Mouse (Mus musculus) bone marrow, adult 2 months (tissue): ENCODE results near the gene Nacc2. TPM values are rescaled to one million over a fixed set of nuclear protein-coding genes. Genes with fewer than 3 reads are reported as not detected.

Source experiments
- H3K27ac ChIP-seq: fragments of 200-500 bp; 2 replicates; pipeline ENCODE4 v1.5.1; 2012; ENCODE audit warnings: low read depth, mild to moderate bottlenecking, control low read depth, inconsistent platforms, low read length; ENCODE audit not compliant: control insufficient read depth, poor library complexity, insufficient read depth
- H3K4me1 ChIP-seq: fragments of 200-500 bp; 2 replicates; pipeline ENCODE4 v1.6.1; 2011; ENCODE audit warnings: low read length; ENCODE audit not compliant: control insufficient read depth, insufficient read depth
- H3K4me3 ChIP-seq: fragments of 200-500 bp; replicated peaks from 2 replicates; pipeline ENCODE3; 2011; ENCODE audit warnings: mild to moderate bottlenecking, low read depth, low read length, control low read depth; ENCODE audit not compliant: control insufficient read depth
- CTCF ChIP-seq: fragments of 200-500 bp; IDR thresholded peaks from 2 replicates; pipeline ENCODE4 v1.5.1; 2011; ENCODE audit warnings: low read length, control low read depth; ENCODE audit not compliant: control insufficient read depth, insufficient read depth
- POLR2A ChIP-seq: fragments of 200-500 bp; IDR thresholded peaks from 2 replicates; pipeline ENCODE4 v1.6.1; 2011; ENCODE audit warnings: low read depth, mild to moderate bottlenecking, control low read depth, low read length, borderline replicate concordance; ENCODE audit not compliant: control insufficient read depth
- WGBS: fragments of 180-500 bp; shearing (Covaris S2); methylation state at CpG from one replicate; pipeline ENCODE4 v1.1.7; 2018; 5-methylcytosine and 5-hydroxymethylcytosine counted together
- polyA plus RNA-seq: library from polyadenylated mRNA; stranded (reverse); fragments of >200 nt; gene quantifications from 2 replicates; pipeline ENCODE4 v1.2.4, GENCODE M21; 2011; ENCODE audit warnings: low replicate concordance; ENCODE audit not compliant: missing spikeins, insufficient read depth, insufficient read length

Nacc2 gene
- polyA plus RNA-seq, 1 experiment = 5.8 TPM

DNA sequence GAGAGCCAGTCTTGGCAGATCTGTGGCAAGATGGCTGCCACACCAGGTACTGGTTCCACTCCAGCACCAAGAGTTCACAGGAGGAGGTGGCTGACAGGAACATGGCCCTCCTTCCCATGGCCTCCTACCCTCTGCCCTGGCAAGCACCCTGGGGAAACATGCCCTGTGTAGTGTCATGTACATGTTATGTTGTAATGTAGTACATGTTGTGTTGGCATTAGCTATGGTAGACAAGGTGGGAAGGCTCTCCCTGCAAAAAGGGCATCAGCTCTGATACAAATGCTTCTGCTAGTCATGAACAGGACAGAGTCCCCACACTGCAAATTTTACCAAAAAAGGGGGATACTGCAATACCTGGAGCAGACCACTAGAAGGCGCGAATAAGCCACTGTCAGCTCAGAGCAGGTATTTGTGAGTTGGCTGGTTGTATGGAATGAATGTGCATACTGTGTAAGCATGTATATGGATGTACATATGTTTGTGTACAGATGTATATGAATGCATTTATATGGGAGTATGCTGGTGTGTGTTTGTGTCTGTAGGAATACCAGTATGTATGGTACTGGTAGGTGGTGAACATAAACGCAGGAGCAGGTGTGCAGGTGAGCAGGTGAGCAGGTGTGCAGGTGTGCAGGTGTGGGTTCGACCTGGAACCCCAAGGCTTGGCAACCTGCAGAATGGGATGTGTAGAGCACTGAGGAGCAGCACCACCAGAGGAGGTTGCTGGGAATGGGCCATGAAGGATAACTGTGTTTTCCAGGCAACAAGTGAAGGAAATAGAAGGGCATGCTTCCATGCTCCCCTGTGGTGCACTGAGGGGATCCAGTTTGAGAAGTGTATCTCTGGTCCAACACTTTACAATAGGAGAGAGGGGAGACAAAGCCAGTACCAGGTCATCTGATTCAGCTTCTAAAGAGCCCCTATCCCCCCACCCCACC lies 98.6 kb downstream of the Nacc2 start:
- 40% methylated on average over 4 of the region's 4 CpGs for WGBS
- H3K27ac ChIP-seq = no peak overlapping the region

GRCm38 (mm10) chr2:26022626-26023025 lies 100.4 kb downstream of the Nacc2 start:
- no peak for TF ChIP-seq POLR2A
- H3K4me3 ChIP-seq = no peak overlapping the region
- no peak overlapping the region for H3K27ac ChIP-seq
- 80% methylated on average over 1 of the region's 1 CpGs for WGBS
- H3K4me1 ChIP-seq = no peaks in the 10 kb centered on the region; the same call in 1 of the 2 replicates

More for the DNA sequence above, 98.6 kb downstream of the Nacc2 start:
- Histone ChIP-seq H3K4me1 (no peaks in the 10 kb centered on the region; the same call in 1 of the 2 replicates), H3K4me3 (no peak overlapping the region)
- TF ChIP-seq CTCF (peak; percentile 27), POLR2A (no peak)

GRCm38 (mm10) chr2:26022258-26022565 lies 100.8 kb downstream of the Nacc2 start:
- 82% methylated on average over 8 of the region's 8 CpGs for WGBS
- H3K27ac ChIP-seq = no peak overlapping the region
- no peaks in the 10 kb centered on the region; the same call in 1 of the 2 replicates for H3K4me1 ChIP-seq
- TF ChIP-seq CTCF (no peak), POLR2A (no peak)
- H3K4me3 ChIP-seq = peak overlapping the region; percentile 62

DNA sequence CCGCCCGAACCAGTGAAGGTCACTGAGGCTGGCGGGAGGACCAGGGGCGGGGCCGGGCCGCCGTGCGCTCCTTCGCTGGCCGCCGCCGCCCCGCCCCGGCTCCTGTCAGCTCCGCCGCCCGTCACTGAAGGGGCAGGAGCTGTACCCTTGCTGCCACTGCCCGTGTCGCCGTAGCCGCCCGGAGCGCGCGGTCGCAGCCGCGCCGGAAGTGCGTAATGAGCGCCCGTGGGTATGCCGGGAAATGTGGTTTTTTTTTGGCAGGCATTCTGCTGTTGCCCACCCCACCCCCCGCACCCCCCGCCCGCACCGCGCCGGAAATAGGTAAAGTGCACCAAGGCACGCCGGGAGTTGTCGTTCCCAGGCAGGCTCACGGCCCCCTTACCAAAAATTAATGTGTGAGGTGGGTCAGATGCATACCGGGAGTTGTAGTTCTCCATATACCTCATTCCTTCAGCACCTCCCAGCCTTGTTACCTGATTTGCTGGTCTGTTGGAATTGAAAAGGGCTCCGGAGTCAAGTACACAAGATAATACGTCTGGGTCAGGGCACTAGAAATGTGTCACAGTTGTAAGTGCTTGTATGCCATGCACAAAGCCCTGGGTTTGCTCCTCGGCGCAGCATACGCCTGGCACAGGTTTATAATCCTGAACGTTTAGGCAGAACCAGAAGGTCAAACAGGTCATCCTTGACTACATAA lies 101.3 kb downstream of the Nacc2 start, which contains the start of gene Ubac1:
Ubac1 (minus strand) TSS at position 187 of the 697 bp plus-strand sequence.
- TF ChIP-seq POLR2A = no peak
- no peak for TF ChIP-seq CTCF
- Histone ChIP-seq H3K4me1 (no peaks in the 10 kb centered on the region; the same call in 1 of the 2 replicates), H3K4me3 (peak within 1 kb of the TSS; percentile 97), H3K27ac (peak within 1 kb of the TSS; percentile 97)
- WGBS = 7% methylated on average over 50 of the region's 50 CpGs

- TF ChIP-seq CTCF (no peak), POLR2A (peak; percentile 72; the same call in 1 of the 2 replicates)
- no peaks in the 10 kb centered on the region; the same call in 1 of the 2 replicates for H3K4me1 ChIP-seq
- WGBS = 1% methylated on average over 38 of the region's 38 CpGs
Observed at GRCm38 (mm10) chr2:26020714-26021560, 102.1 kb downstream of the Nacc2 start.

GRCm38 (mm10) chr2:26019923-26020322 lies 103.1 kb downstream of the Nacc2 start:
- Histone ChIP-seq H3K4me3 (peak overlapping the region; percentile 97), H3K4me1 (no peaks in the 10 kb centered on the region; the same call in 1 of the 2 replicates), H3K27ac (peak overlapping the region; percentile 40)
- TF ChIP-seq CTCF = no peak
- TF ChIP-seq POLR2A = no peak
- 43% methylated on average over 3 of the region's 3 CpGs for whole genome bisulfite sequencing

More at GRCm38 (mm10) chr2:26020714-26021560, 102.1 kb downstream of the Nacc2 start:
- peak overlapping the region; percentile 97 for H3K4me3 ChIP-seq
- H3K27ac ChIP-seq = peak overlapping the region; percentile 97

GRCm38 (mm10) chr2:26017326-26017725 lies 105.7 kb downstream of the Nacc2 start:
- H3K4me3 ChIP-seq = peak overlapping the region; percentile 29
- 64% methylated on average over 4 of the region's 4 CpGs for WGBS
- no peaks in the 10 kb centered on the region; the same call in 1 of the 2 replicates for H3K4me1 ChIP-seq
- peak overlapping the region; percentile 65 for H3K27ac ChIP-seq
- TF ChIP-seq POLR2A = no peak
- TF ChIP-seq CTCF = no peak

DNA sequence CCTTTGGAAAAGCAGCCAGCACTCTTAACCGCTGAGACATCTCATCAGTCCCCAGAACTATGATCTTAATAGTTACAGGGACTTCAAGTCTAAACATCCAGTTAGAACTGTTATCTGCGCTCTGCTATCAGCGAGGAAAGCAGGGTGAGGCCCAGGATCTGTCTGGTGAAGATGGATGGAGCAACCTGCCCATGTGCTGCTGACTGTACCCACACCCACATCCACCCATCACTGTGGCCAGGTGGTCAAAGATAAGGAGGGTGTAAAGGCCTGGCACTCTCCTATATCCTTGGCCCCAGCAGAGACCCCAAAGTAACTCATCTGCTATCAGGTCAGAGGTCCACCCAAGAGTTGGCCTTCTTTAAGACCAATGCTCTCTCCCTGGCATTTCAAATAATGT lies 109.3 kb downstream of the Nacc2 start:
- no peaks in the 10 kb centered on the region; the same call in 1 of the 2 replicates for H3K4me1 ChIP-seq
- WGBS = 53% methylated on average over 3 of the region's 3 CpGs
- TF ChIP-seq POLR2A (no peak), CTCF (no peak)
- peak overlapping the region; percentile 27 for H3K4me3 ChIP-seq
- peak overlapping the region; percentile 69; the same call in 1 of the 2 replicates for H3K27ac ChIP-seq
